Mouse (Mus musculus) stomach, postnatal 0 days (tissue): ENCODE data around the gene Ripply3. TPM values are rescaled to one million over a fixed set of nuclear protein-coding genes. Genes with fewer than 3 reads are reported as not detected.

ENCODE experiments used
- ATAC-seq: fragments of 200-750 bp; cut with Nextera tagmentation; 2 replicates; pipeline ENCODE4 v1.8.0; 2017; ENCODE audit not compliant: low FRiP score, low TSS enrichment
- DNase-seq: peaks from one replicate; pipeline ENCODE4 v3.0.0-alpha.2; 2016; ENCODE audit warnings: low spot score
- H3K27ac ChIP-seq: fragments of 300-500 bp; sonication (generic); replicated peaks from 2 replicates; pipeline ENCODE4 v1.5.1; 2014; ENCODE audit warnings: mild to moderate bottlenecking, control low read depth
- H3K27me3 ChIP-seq: fragments of 300-500 bp; sonication (generic); 2 replicates; pipeline ENCODE4 v1.6.1; 2014; ENCODE audit warnings: low read length; ENCODE audit not compliant: control insufficient read depth, insufficient read depth
- H3K36me3 ChIP-seq: fragments of 300-500 bp; sonication (generic); 2 replicates; pipeline ENCODE4 v1.6.1; 2014; ENCODE audit warnings: low read length, mixed read lengths; ENCODE audit not compliant: control insufficient read depth, insufficient read depth
- H3K4me1 ChIP-seq: fragments of 300-500 bp; sonication (generic); replicated peaks from 2 replicates; pipeline ENCODE4 v1.6.1; 2014; ENCODE audit warnings: antibody characterized with exemption; ENCODE audit not compliant: control insufficient read depth, insufficient read depth
- H3K4me2 ChIP-seq: fragments of 300-500 bp; sonication (generic); replicated peaks from 2 replicates; pipeline ENCODE4 v1.6.1; 2014; ENCODE audit warnings: low read depth, mild to moderate bottlenecking, control low read depth, moderate library complexity
- H3K4me3 ChIP-seq: fragments of 300-500 bp; sonication (generic); 2 replicates; pipeline ENCODE4 v1.5.1; 2014; ENCODE audit warnings: low read depth, low read length, control low read depth
- H3K9ac ChIP-seq: fragments of 300-500 bp; sonication (generic); 2 replicates; pipeline ENCODE4 v1.6.1; 2014; ENCODE audit warnings: mild to moderate bottlenecking, low read length, control low read depth, mixed read lengths
- H3K9me3 ChIP-seq: fragments of 300-500 bp; sonication (generic); 2 replicates; pipeline ENCODE4 v1.6.1; 2016; ENCODE audit warnings: low read length; ENCODE audit not compliant: control insufficient read depth
- CTCF ChIP-seq: IDR thresholded peaks from 2 replicates; pipeline ENCODE4 v1.5.1; 2016; ENCODE audit warnings: antibody characterized with exemption, low read depth, mild to moderate bottlenecking, moderate library complexity
- EP300 ChIP-seq: optimal IDR thresholded peaks from 2 replicates; pipeline ENCODE3; 2016; ENCODE audit warnings: antibody characterized with exemption
- WGBS: fragments of 180-500 bp; shearing (Covaris S2); extraction: QIAGEN DNeasy Blood & Tissue Kit; methylation state at CpG from one replicate; pipeline ENCODE4 v1.1.7; 2014; 5-methylcytosine and 5-hydroxymethylcytosine counted together
- polyA plus RNA-seq: library from polyadenylated mRNA; unstranded; fragments of >200 nt; fragmentation: Nextera tagmentation; extraction: Ambion mirVana; gene quantifications from 2 replicates; pipeline ENCODE4 v1.2.1, GENCODE M21; 2015

Gene Ripply3
- polyA plus RNA-seq, 1 experiment from 2014 or later: 9.7 TPM

DNA sequence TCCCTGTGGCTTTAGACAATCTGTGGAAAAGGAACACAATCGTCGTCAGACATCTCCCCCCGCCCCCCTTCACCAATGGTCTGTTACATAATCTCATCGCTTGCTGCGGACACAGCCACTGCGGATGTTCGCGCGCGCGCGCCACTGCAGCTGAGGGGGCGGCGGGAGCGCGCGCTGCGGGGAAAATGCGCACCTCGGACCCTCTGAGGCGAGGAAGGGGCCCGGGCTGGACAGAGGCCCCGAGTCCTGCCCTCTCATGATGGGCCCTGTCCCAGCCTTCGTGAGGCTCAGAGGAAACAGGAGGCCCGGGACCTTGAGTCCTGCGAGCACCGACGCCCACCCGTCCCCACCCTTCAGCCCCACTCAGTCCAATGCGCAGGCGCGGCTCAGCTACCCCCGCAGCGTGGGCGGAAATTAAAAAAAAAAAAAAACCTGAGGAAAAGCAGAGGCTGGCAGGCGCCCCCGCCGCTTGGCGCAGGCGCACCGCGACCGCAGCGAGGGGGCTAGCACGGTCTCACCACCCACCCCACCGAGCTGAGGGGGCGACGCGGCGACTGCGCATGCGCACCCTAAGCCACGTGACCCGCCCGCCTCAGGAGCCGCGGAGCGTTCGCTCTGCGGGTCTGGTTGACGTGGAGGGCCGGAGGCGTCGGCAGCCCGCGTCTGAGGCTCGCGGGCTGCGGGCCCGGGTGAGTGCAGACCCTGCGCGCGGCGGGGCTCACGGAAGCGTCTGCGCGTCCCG, 42.1 kb downstream of the Ripply3 start, which contains the start of gene Ttc3:
Ttc3 (plus strand) TSS at position 446 of the 742 bp plus-strand sequence.
- Histone ChIP-seq H3K9me3 (no peaks in the 10 kb centered on the region), H3K9ac (peak within 1 kb of the TSS; percentile 91), H3K4me3 (peak within 1 kb of the TSS; percentile 91), H3K27me3 (no peaks in the 10 kb centered on the region), H3K27ac (peak within 1 kb of the TSS; percentile 98), H3K4me2 (peak within 1 kb of the TSS; percentile 86), H3K4me1 (0 out of 2 replicates have a peak, but pooled peaks cover 3% of the 10 kb centered on the region), H3K36me3 (no peaks in the 10 kb centered on the region)
- TF ChIP-seq CTCF: no peak
- no peak for TF ChIP-seq EP300
- peak; percentile 90 for DNase-seq
- WGBS: under 1% methylated on average over 62 of the region's 79 CpGs
- peak; percentile 88 for ATAC-seq

DNA sequence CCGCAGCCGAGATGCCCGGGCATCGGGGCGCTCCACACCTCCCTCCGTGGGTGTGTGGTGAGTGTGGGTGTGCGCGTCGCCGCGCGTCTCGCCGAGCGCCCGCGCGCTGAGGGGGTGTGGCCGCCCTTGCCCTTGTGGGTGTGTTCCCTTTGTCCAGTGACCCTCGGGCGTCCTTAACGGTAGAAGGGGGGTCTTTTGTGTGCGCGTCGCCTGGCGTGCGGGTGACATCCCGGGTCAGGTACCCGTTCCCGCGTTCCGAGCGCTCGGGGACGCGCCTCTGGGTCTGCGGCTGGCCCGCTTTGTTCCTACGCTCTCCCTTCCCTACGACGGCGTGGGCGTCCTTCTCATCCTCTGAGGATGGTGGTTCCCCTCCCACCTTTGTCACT, 42.7 kb downstream of the Ripply3 start:
- peak overlapping the region; percentile 98 for H3K27ac ChIP-seq
- 0% methylated on average over 22 of the region's 43 CpGs for WGBS
- peak overlapping the region; percentile 91 for H3K4me3 ChIP-seq
- peak overlapping the region; percentile 91 for H3K9ac ChIP-seq
- H3K27me3 ChIP-seq: no peaks in the 10 kb centered on the region
- no peaks in the 10 kb centered on the region for H3K36me3 ChIP-seq
- H3K9me3 ChIP-seq: no peaks in the 10 kb centered on the region
- TF ChIP-seq CTCF (no peak), EP300 (no peak)
- ATAC-seq (peak; percentile 88), DNase-seq (peak; percentile 88)
- 0 out of 2 replicates have a peak, but pooled peaks cover 3% of the 10 kb centered on the region for H3K4me1 ChIP-seq
- H3K4me2 ChIP-seq: peak overlapping the region; percentile 86

DNA sequence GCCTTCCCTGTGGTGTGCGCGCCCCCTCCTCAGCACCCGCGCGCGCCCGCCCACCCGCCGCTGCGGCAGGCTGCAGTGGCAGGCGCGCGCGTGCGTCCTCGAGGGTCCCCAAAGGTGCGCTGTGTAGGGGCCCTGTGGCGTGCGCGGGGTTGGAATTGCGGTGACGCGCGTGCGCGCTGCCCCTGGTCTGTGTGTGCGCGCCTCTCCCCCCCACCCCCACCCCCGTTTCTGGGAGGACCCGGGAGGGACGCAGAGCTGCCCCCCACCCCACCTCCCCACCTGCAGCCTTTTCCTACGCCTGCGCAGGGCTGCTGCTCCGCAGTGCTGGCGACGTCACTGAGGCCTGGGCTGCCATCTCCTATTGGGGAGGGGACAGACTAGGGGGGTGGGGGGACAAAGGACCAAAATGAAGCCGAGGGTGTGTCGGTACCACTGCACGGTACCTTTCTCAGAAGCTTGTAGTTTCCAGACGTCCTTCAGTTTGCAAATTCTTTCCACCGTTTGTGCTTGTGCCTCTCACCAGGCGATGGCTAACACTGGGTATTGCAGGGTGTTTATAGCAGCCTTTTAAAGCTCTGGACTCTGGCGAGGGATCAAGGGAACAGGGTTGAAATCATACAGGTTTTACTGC, 43.2 kb downstream of the Ripply3 start, which contains the start of gene Pigp:
Pigp (minus strand) TSS at position 542 of the 631 bp plus-strand sequence.
- peak within 1 kb of the TSS; percentile 86 for H3K4me2 ChIP-seq
- no peaks in the 10 kb centered on the region for H3K36me3 ChIP-seq
- peak within 1 kb of the TSS; percentile 91 for H3K4me3 ChIP-seq
- DNase-seq: peak; percentile 81
- no peaks in the 10 kb centered on the region for H3K9me3 ChIP-seq
- H3K27me3 ChIP-seq: no peaks in the 10 kb centered on the region
- H3K9ac ChIP-seq: peak within 1 kb of the TSS; percentile 91
- 0% methylated on average over 20 of the region's 43 CpGs for WGBS
- TF ChIP-seq EP300 (no peak), CTCF (peak; percentile 45)
- H3K27ac ChIP-seq: peak within 1 kb of the TSS; percentile 98
- 0 out of 2 replicates have a peak, but pooled peaks cover 3% of the 10 kb centered on the region for H3K4me1 ChIP-seq
- ATAC-seq: peak; percentile 76

DNA sequence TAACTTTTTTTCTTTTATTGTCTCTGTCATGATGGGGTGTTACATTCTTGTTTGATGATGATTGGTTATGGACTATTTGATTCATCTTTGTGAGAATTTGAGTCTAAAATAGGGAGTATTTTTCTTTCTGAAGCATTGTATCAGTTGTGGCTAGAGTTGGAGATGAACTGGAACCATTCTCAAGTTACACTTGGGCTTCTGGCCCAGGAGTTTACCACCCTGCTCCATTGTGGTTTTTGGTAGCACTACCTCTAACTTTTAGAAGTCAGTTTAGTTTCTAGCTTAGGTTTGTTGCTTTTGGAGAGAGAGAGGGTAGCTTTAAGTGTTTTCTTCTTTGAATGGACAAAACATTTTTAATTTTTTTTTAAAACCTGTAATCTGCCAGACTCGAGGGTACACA, 51.2 kb downstream of the Ripply3 start:
- no peak for DNase-seq
- 51% methylated on average over 1 of the region's 1 CpGs for WGBS
- Histone ChIP-seq H3K9me3 (no peaks in the 10 kb centered on the region), H3K4me2 (no peak overlapping the region), H3K4me1 (0 out of 2 replicates have a peak, but pooled peaks cover 3% of the 10 kb centered on the region), H3K9ac (no peak overlapping the region), H3K4me3 (no peak overlapping the region), H3K27me3 (no peaks in the 10 kb centered on the region), H3K36me3 (no peaks in the 10 kb centered on the region), H3K27ac (no peak overlapping the region)
- ATAC-seq: no peak
- TF ChIP-seq EP300: no peak
- no peak for TF ChIP-seq CTCF

DNA sequence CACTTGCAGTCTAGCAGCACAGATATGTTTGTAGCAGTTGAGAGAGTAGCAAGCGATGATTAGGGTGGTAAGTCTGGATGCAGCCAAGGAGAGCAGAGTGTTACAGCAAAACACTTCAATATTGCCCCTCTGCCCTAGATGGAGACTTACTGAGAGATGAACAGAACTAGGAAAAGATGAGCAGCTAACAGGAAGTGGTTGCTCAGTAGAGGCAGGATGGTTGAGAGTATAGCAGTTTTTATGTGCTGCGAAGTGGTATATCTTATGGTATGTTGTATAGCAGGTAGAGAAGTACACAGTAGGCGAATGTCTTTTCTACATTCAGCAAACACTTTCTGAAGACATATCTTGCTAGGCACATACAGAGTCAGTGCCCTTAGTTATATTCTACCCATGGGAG, 55.1 kb downstream of the Ripply3 start:
- DNase-seq: no peak
- TF ChIP-seq CTCF (no peak), EP300 (no peak)
- H3K4me1 ChIP-seq: no peaks in the 10 kb centered on the region
- no peaks in the 10 kb centered on the region for H3K27me3 ChIP-seq
- no peak overlapping the region for H3K4me2 ChIP-seq
- no peak overlapping the region for H3K27ac ChIP-seq
- no peaks in the 10 kb centered on the region for H3K9me3 ChIP-seq
- H3K4me3 ChIP-seq: no peak overlapping the region
- WGBS: 95% methylated on average over 3 of the region's 3 CpGs
- H3K9ac ChIP-seq: no peak overlapping the region
- H3K36me3 ChIP-seq: no peaks in the 10 kb centered on the region
- no peak for ATAC-seq

Other genes with a start within 250 kb of the Ripply3 start
- 0.17 and 0.31 TPM in 2 replicates for gene Sim2, start 243.5 kb upstream of the Ripply3 start, polyA plus RNA-seq
- gene Hlcs, start 14.8 kb upstream of the Ripply3 start, polyA plus RNA-seq: 7.0 TPM in 2 replicates
- 58.0 and 60.3 TPM in 2 replicates for gene Ttc3, start 42.2 kb downstream of the Ripply3 start, polyA plus RNA-seq
- 157 TPM in 2 replicates for gene Pigp, start 43.4 kb downstream of the Ripply3 start, polyA plus RNA-seq
- gene Vps26c, start 198.4 kb downstream of the Ripply3 start, polyA plus RNA-seq: 28.5 and 34.8 TPM in 2 replicates
- gene Dyrk1a, start 241.6 kb downstream of the Ripply3 start, polyA plus RNA-seq: 4.6 and 5.2 TPM in 2 replicates